Mouse (Mus musculus) forebrain, postnatal 0 days (tissue): ENCODE measurements around the gene Ccz1. TPM values are rescaled to one million over a fixed set of nuclear protein-coding genes. Genes with fewer than 3 reads are reported as not detected.

Source experiments
- ATAC-seq: fragments of 200-750 bp; cut with Nextera tagmentation; 2 replicates; pipeline ENCODE4 v1.8.0; 2017; ENCODE audit warnings: mild to moderate bottlenecking, moderate library complexity
- DNase-seq: peaks from one replicate; pipeline ENCODE4 v3.0.0-alpha.2; 2015
- H3K27ac ChIP-seq: fragments of 300-500 bp; sonication (generic); 2 replicates; pipeline ENCODE4 v1.5.1; 2014; ENCODE audit warnings: low read depth, mild to moderate bottlenecking, antibody characterized with exemption, low read length, moderate library complexity, mixed read lengths
- H3K27me3 ChIP-seq: fragments of 300-500 bp; sonication (generic); 2 replicates; pipeline ENCODE4 v1.6.1; 2014; ENCODE audit warnings: mild to moderate bottlenecking, low read length, mixed read lengths; ENCODE audit not compliant: insufficient read depth
- H3K36me3 ChIP-seq: fragments of 300-500 bp; sonication (generic); 2 replicates; pipeline ENCODE4 v1.6.1; 2014; ENCODE audit warnings: mild to moderate bottlenecking, moderate library complexity; ENCODE audit not compliant: insufficient read depth
- H3K4me1 ChIP-seq: fragments of 300-500 bp; sonication (generic); 2 replicates; pipeline ENCODE4 v1.6.1; 2014; ENCODE audit warnings: antibody characterized with exemption; ENCODE audit not compliant: insufficient read depth
- H3K4me2 ChIP-seq: fragments of 300-500 bp; sonication (generic); 2 replicates; pipeline ENCODE4 v1.6.1; 2014; ENCODE audit warnings: low read depth, mild to moderate bottlenecking, moderate library complexity
- H3K4me3 ChIP-seq: fragments of 300-500 bp; sonication (generic); 2 replicates; pipeline ENCODE4 v1.5.1; 2014; ENCODE audit warnings: low read depth, low read length, mixed read lengths
- H3K9ac ChIP-seq: fragments of 300-500 bp; sonication (generic); 2 replicates; pipeline ENCODE4 v1.6.1; 2014; ENCODE audit warnings: mild to moderate bottlenecking
- H3K9me3 ChIP-seq: fragments of 300-500 bp; sonication (generic); 2 replicates; pipeline ENCODE4 v1.6.1; 2016; ENCODE audit warnings: low read length
- CTCF ChIP-seq: sonication (generic); IDR thresholded peaks from 2 replicates; pipeline ENCODE4 v1.5.1; 2016; ENCODE audit warnings: antibody characterized with exemption, control low read depth, low read depth
- WGBS: fragments of 180-500 bp; shearing (Covaris S2); extraction: QIAGEN DNeasy Blood & Tissue Kit; methylation state at CpG from one replicate; pipeline ENCODE4 v1.1.7; 2014; 5-methylcytosine and 5-hydroxymethylcytosine counted together
- polyA plus RNA-seq: library from polyadenylated mRNA; unstranded; fragments of >200 nt; fragmentation: Nextera tagmentation; extraction: Ambion mirVana; gene quantifications from 2 replicates; pipeline ENCODE4 v1.2.1, GENCODE M21; 2015
- total RNA-seq: library from RNA; depleted of rRNA; stranded (reverse); fragments of >200 nt; gene quantifications from 2 replicates; pipeline ENCODE4 v1.2.3, GENCODE M21; 2014

Ccz1 gene
- total and polyA plus RNA-seq, 2 experiments from 2014 or later: 80.4 to 80.5 TPM

GRCm38 (mm10) chr5:143972628-143973027, 42.0 kb downstream of the Ccz1 start:
- TF ChIP-seq CTCF: no peak
- Histone ChIP-seq H3K4me2 (no peak overlapping the region), H3K4me1 (no peaks in the 10 kb centered on the region), H3K9me3 (no peaks in the 10 kb centered on the region), H3K36me3 (no peaks in the 10 kb centered on the region), H3K4me3 (no peak overlapping the region), H3K27me3 (no peaks in the 10 kb centered on the region), H3K9ac (no peak overlapping the region), H3K27ac (no peak overlapping the region)
- 81% methylated on average over 3 of the region's 3 CpGs for WGBS
- DNase-seq: no peak
- ATAC-seq: no peak

DNA sequence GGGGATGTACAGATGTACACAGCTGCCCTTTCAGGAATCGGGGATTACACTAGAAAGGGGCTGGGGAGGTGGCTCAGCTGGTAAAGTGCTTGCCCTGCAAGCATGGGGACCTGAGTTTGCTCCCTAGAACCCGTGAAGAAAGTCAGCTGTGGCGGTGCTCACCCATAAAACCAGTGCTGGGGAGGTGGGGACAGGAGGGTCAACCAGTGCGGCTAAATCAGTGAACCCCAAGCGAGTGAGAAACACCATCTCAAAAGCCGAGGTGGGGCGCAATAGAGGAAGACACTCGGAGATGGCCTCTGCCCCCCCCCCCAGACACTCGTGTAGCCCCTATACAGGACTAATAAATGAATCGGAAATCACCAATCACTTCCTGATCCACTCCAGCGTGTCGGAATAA, 48.0 kb downstream of the Ccz1 start:
- Histone ChIP-seq H3K4me3 (no peak overlapping the region), H3K9ac (no peak overlapping the region), H3K36me3 (no peaks in the 10 kb centered on the region), H3K9me3 (no peaks in the 10 kb centered on the region), H3K4me1 (no peaks in the 10 kb centered on the region), H3K27ac (no peak overlapping the region), H3K27me3 (no peaks in the 10 kb centered on the region), H3K4me2 (no peak overlapping the region)
- no peak for TF ChIP-seq CTCF
- ATAC-seq (no peak), DNase-seq (no peak)
- 91% methylated on average over 12 of the region's 12 CpGs for WGBS

DNA sequence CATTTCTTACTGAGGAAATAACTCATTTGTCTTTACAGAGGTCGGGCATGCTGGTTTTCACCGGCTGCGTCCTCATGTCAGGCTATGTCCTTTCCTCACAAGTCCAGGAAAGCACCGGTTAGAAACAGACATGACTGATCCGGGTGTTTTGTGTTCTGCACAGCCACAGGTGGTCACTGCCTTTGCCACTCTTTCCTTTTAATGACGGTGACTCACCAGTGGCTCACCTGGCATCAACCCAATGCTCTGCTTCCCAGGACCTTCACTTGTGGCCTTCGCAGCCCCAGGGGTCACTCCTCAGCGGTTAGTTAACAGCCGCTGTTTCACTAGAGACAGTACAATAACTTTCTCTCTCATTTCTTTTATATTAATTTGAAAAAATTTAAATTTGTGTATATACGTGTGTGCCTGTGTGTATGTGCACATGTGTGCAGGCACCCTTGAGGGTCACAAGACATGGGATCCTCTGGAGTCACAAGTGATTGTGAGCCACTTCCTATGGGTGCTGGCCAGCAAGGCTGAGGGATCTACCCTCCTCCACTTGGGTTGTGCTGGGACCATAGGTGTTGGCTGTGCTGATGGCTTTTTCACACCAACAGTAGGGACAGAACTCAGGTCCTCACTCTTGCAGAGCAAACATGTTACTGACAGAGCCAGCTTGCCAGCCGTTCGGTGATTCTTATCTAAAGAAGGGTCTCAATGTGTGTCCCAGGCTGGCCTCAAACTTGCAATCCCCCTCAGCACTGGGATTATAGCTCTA, 48.9 kb downstream of the Ccz1 start:
- Histone ChIP-seq H3K36me3 (no peaks in the 10 kb centered on the region), H3K4me2 (no peak overlapping the region), H3K4me3 (no peak overlapping the region), H3K27me3 (no peaks in the 10 kb centered on the region), H3K27ac (no peak overlapping the region), H3K9me3 (no peaks in the 10 kb centered on the region), H3K9ac (no peak overlapping the region), H3K4me1 (no peaks in the 10 kb centered on the region)
- WGBS: 88% methylated on average over 12 of the region's 12 CpGs
- no peak for ATAC-seq
- no peak for TF ChIP-seq CTCF
- no peak for DNase-seq

- TF ChIP-seq CTCF: no peak
- H3K9me3 ChIP-seq: no peaks in the 10 kb centered on the region
- 92% methylated on average over 8 of the region's 8 CpGs for WGBS
- no peak overlapping the region for H3K4me2 ChIP-seq
- peaks cover 8% of the 10 kb centered on the region; the same call in 1 of the 2 replicates for H3K36me3 ChIP-seq
- no peak overlapping the region for H3K4me3 ChIP-seq
- H3K27me3 ChIP-seq: no peaks in the 10 kb centered on the region
- ATAC-seq (no peak), DNase-seq (no peak)
- H3K4me1 ChIP-seq: no peaks in the 10 kb centered on the region
- H3K9ac ChIP-seq: no peak overlapping the region
- H3K27ac ChIP-seq: no peak overlapping the region
Measured at GRCm38 (mm10) chr5:143961176-143961575, 53.5 kb downstream of the Ccz1 start.

DNA sequence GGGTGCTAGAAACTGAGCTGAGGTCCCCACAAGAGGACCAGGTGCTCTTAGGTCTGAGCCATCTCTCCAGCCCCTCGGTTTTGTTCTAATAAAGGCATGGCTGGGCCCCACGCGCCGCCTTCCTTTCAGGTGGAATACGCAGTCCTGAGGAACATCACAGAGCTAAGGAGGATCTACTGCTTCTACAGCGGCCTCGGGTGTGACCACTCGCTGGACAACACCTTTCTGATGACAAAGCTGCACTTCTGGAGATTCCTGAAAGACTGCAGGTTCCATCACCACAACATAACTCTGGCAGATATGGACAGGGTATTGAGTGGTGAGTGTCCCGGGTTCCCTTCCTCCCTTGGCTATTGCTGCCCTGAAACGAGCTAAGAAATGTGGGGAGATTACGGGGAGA, 55.1 kb downstream of the Ccz1 start:
- no peaks in the 10 kb centered on the region for H3K9me3 ChIP-seq
- WGBS: 91% methylated on average over 11 of the region's 11 CpGs
- no peak overlapping the region for H3K4me2 ChIP-seq
- no peak for TF ChIP-seq CTCF
- no peak for ATAC-seq
- DNase-seq: no peak
- H3K4me3 ChIP-seq: no peak overlapping the region
- no peak overlapping the region for H3K27ac ChIP-seq
- H3K27me3 ChIP-seq: no peaks in the 10 kb centered on the region
- no peaks in the 10 kb centered on the region for H3K4me1 ChIP-seq
- no peak overlapping the region for H3K9ac ChIP-seq
- H3K36me3 ChIP-seq: peaks cover 8% of the 10 kb centered on the region; the same call in 1 of the 2 replicates

DNA sequence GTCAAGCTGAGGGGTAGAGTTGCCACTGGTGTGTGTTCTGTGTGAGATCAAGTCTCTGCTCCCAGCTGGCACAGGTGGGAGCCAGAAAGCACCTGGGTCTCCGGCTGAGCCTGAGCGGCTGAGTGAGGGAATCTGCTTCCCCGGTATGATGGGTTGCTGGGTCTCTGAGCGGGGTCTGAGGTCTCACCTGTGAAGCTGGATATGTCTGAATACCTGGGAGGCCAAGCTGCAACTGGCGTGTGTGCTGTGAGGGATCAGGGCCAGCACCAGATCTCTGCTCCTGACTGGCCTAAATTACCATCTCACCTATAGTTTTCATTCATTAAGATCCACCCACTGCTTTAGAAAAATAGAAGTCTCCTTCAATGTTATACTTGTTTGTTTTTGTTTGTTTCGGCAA, 57.6 kb downstream of the Ccz1 start:
- no peak for TF ChIP-seq CTCF

GRCm38 (mm10) chr5:143950016-143950415, 64.7 kb downstream of the Ccz1 start:
- Histone ChIP-seq H3K36me3 (no peaks in the 10 kb centered on the region), H3K27me3 (no peaks in the 10 kb centered on the region), H3K4me3 (no peak overlapping the region), H3K9me3 (no peaks in the 10 kb centered on the region), H3K27ac (no peak overlapping the region), H3K9ac (no peak overlapping the region), H3K4me2 (no peak overlapping the region), H3K4me1 (no peaks in the 10 kb centered on the region)
- 40% methylated on average over 5 of the region's 5 CpGs for WGBS
- DNase-seq (no peak), ATAC-seq (no peak)
- TF ChIP-seq CTCF: no peak

More for the DNA sequence above, 57.6 kb downstream of the Ccz1 start:
- Histone ChIP-seq H3K4me1 (no peaks in the 10 kb centered on the region), H3K4me3 (no peak overlapping the region), H3K9me3 (no peaks in the 10 kb centered on the region), H3K9ac (no peak overlapping the region), H3K4me2 (no peak overlapping the region), H3K27me3 (no peaks in the 10 kb centered on the region), H3K36me3 (peaks cover 8% of the 10 kb centered on the region; the same call in 1 of the 2 replicates), H3K27ac (no peak overlapping the region)
- no peak for ATAC-seq
- DNase-seq: no peak
- whole genome bisulfite sequencing: 94% methylated on average over 6 of the region's 6 CpGs
